Mouse (Mus musculus): Measurements from ENCODE around the gene Gpha2. TPM values are rescaled to one million over a fixed set of nuclear protein-coding genes. Genes with fewer than 3 reads are reported as not detected.

Gpha2 gene
- total and polyA plus RNA-seq, 3 experiments = not detected

- no peak for TF ChIP-seq RAD21 (IDR thresholded peaks at IDR 0.05; ENCODE audit: low read depth, low read length)
- no peak for TF ChIP-seq MAFK (IDR thresholded peaks at IDR 0.05; ENCODE audit: insufficient replicate concordance, low read length)
- TF ChIP-seq TCF12 (IDR thresholded peaks at IDR 0.05; ENCODE audit: low read depth, low read length) = peak; percentile 41; the same call in 1 of the 2 replicates
- peak; percentile 53; the same call in 1 of the 2 replicates for TF ChIP-seq MYC (IDR thresholded peaks at IDR 0.05; ENCODE audit: low read depth, low read length)
- TF ChIP-seq ELF1 (IDR thresholded peaks at IDR 0.05; ENCODE audit: low read depth, low read length) = peak; percentile 89
- TF ChIP-seq EP300 (IDR thresholded peaks at IDR 0.05; ENCODE audit: low read length) = no peak
Observed at GRCm38 (mm10) chr19:6242281-6242680, 16.1 kb downstream of the Gpha2 start (continued).

GRCm38 (mm10) chr19:6243226-6243625, 17.0 kb downstream of the Gpha2 start:
- Histone ChIP-seq H3K27me3 (replicated peaks) (no peaks in the 10 kb centered on the region), H3K4me2 (ENCODE audit: insufficient read depth, low read depth, poor library complexity, severe bottlenecking) (0 out of 2 replicates have a peak overlapping the region, but pooled peaks have one; percentile 83), H3K4me1 (ENCODE audit: control insufficient read depth in 1 of 2, insufficient read depth in 2 of 2) (peaks cover 0 to 15% of the 10 kb centered on the region in 2 experiments; a peak in 3 of 4 replicates), H3K36me3 (replicated peaks in 1 of 2; ENCODE audit: control insufficient read depth in 1 of 2, insufficient read depth in 1 of 2, low read length in 1 of 2) (peaks cover 35 to 49% of the 10 kb centered on the region in 2 experiments), H3K4me3 (replicated peaks in 1 of 3; ENCODE audit: low read depth in 2 of 3, low read length in 2 of 3, poor library complexity in 1 of 3) (no peak overlapping the region), H3K9ac (ENCODE audit: insufficient read depth, low read depth) (no peak overlapping the region), H3K27ac (ENCODE audit: insufficient read depth, low read depth) (no peak overlapping the region), H3K9me3 (replicated peaks; ENCODE audit: low read length) (no peaks in the 10 kb centered on the region), H3K79me2 (replicated peaks; ENCODE audit: control insufficient read depth, extremely low read depth, insufficient read depth, poor library complexity, severe bottlenecking) (peaks cover 10% of the 10 kb centered on the region; the same call in 1 of the 2 replicates)
- dilution Hi-C loops (cut with MboI; ENCODE audit: extremely low pct_ligation_motif_present, extremely low pct_unique_long_range_greater_than_20kb, low sequenced_read_pairs) (no loop called here), in situ Hi-C loops (cut with MboI; ENCODE audit: low pct_ligation_motif_present, low pct_unique_long_range_greater_than_20kb, low sequenced_read_pairs) (no loop called here)
- TF ChIP-seq MAFK (IDR thresholded peaks at IDR 0.05; ENCODE audit: insufficient replicate concordance, low read length) (no peak), USF2 (conservative IDR thresholded peaks at IDR 0.05; ENCODE audit: low read depth, low read length) (no peak), SIN3A (IDR thresholded peaks at IDR 0.05; ENCODE audit: low read length) (no peak), POLR2A (IDR thresholded peaks at IDR 0.05; ENCODE audit: low read depth, low read length) (no peak), BHLHE40 (IDR thresholded peaks at IDR 0.05; ENCODE audit: low read depth, low read length) (no peak), CTCF (conservative IDR thresholded peaks at IDR 0.05 in 1 of 2, IDR thresholded peaks at IDR 0.05 in 1 of 2; ENCODE audit: low read depth in 2 of 2, low read length in 2 of 2) (no peak), ZNF384 (IDR thresholded peaks at IDR 0.05; ENCODE audit: low read depth, low read length) (no peak), GABPA (IDR thresholded peaks at IDR 0.05; ENCODE audit: insufficient replicate concordance, low read depth, low read length) (no peak), JUN (IDR thresholded peaks at IDR 0.05; ENCODE audit: insufficient read depth, low read depth, low read length) (no peak)
- DNase-seq (ENCODE audit: extremely low read depth) = no peak

GRCm38 (mm10) chr19:6245806-6246205, 19.6 kb downstream of the Gpha2 start:
- in situ Hi-C loops (cut with MboI; ENCODE audit: low pct_ligation_motif_present, low pct_unique_long_range_greater_than_20kb, low sequenced_read_pairs) (no loop called here), dilution Hi-C loops (cut with MboI; ENCODE audit: extremely low pct_ligation_motif_present, extremely low pct_unique_long_range_greater_than_20kb, low sequenced_read_pairs) (no loop called here)
- Histone ChIP-seq H3K9ac (ENCODE audit: insufficient read depth, low read depth) (no peak overlapping the region), H3K27ac (ENCODE audit: insufficient read depth, low read depth) (no peak overlapping the region), H3K4me2 (ENCODE audit: insufficient read depth, low read depth, poor library complexity, severe bottlenecking) (no peak overlapping the region), H3K27me3 (replicated peaks) (no peaks in the 10 kb centered on the region), H3K9me3 (replicated peaks; ENCODE audit: low read length) (no peaks in the 10 kb centered on the region), H3K4me1 (ENCODE audit: control insufficient read depth in 1 of 2, insufficient read depth in 2 of 2) (peaks cover 3 to 13% of the 10 kb centered on the region in 2 experiments; a peak in 3 of 4 replicates), H3K79me2 (replicated peaks; ENCODE audit: control insufficient read depth, extremely low read depth, insufficient read depth, poor library complexity, severe bottlenecking) (peaks cover 10% of the 10 kb centered on the region; the same call in 1 of the 2 replicates), H3K36me3 (replicated peaks in 1 of 2; ENCODE audit: control insufficient read depth in 1 of 2, insufficient read depth in 1 of 2, low read length in 1 of 2) (peaks cover 58 to 68% of the 10 kb centered on the region in 2 experiments), H3K4me3 (replicated peaks in 1 of 3; ENCODE audit: low read depth in 2 of 3, low read length in 2 of 3, poor library complexity in 1 of 3) (no peak overlapping the region)
- no peak for TF ChIP-seq JUND (conservative IDR thresholded peaks at IDR 0.05; ENCODE audit: low read depth, low read length)
- no peak for TF ChIP-seq ETS1 (conservative IDR thresholded peaks at IDR 0.05; ENCODE audit: low read depth, low read length)
- no peak for TF ChIP-seq EP300 (IDR thresholded peaks at IDR 0.05; ENCODE audit: low read length)
- TF ChIP-seq UBTF (IDR thresholded peaks at IDR 0.05; ENCODE audit: low read depth, low read length) = no peak
- no peak for TF ChIP-seq MAFK (IDR thresholded peaks at IDR 0.05; ENCODE audit: insufficient replicate concordance, low read length)
- DNase-seq (ENCODE audit: extremely low read depth) = no peak

Data from CH12.LX (cell line).